Mouse (Mus musculus): Measurements from ENCODE around the gene Wdr62. TPM values are rescaled to one million over a fixed set of nuclear protein-coding genes. Genes with fewer than 3 reads are reported as not detected.
"Not testable (repeated sequence)": the region's sequence is repeated elsewhere in the genome, so short reads cannot be mapped to it uniquely, and the experiment has no call there.

The Wdr62 gene
- total and polyA plus RNA-seq, 2 experiments = 0.55 to 5.9 TPM

DNA sequence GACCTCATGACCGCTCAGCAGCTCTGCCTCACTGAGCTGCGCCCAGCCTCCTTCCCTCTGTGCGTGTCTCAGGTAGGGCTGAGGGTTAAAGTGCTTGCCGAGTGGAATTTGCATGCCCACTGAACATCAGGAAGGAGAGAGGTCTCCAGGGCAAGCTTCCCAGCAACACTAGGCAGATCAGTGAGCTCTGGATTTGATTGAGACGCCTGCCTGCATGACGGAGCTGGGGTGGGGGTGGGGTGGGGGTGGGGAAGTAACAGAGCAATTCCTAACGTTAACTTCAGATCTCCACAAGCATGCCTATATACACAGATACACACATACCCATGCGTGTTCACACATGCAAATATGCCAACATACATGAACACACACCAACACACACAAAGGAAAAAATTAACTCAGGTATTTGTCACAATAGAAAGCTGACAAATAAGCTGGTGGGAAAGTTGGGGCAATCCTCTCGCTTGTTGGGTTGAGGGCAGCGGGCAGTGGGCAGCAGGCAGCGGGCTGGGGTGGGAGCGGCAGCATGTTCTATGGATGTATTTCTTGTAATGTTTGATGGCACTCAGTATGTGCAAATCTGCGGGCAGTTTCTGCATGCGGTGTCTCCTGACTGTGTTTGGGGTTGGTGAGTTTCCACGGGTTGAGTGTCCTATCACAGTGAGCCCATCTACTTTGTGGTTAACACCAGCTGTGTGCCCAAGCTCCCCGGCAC is 60.8 kb downstream of the Wdr62 start:
- DNase-seq (ENCODE audit: extremely low read depth, low read depth, low spot score) = peak; percentile 50

DNA sequence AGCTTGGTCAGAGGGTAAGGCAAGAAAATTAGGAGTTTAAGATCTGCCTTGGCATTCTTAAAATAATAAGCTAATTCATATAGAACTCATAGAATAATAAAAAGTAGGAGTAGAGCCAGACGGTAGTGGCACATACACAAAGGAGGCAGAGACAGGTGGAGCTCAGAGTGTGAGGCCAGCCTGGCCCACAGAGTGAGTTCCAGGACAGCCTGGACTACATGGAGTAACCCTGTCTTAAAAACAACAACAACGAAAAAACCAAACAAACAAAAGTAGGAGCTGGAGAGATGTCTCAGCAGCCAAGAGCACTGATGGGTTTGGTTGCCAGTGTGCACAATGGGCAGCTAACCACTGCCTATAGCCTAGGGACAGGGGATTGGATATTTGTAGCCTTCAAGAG is 62.9 kb downstream of the Wdr62 start:
- H3K36me3 ChIP-seq (ENCODE audit: control insufficient read depth, insufficient read depth, low read length) = no peaks in the 10 kb centered on the region
- H3K4me1 ChIP-seq (ENCODE audit: control insufficient read depth, insufficient read depth, low read length) = peaks cover 3% of the 10 kb centered on the region; the same call in 1 of the 2 replicates
- H3K79me2 ChIP-seq (ENCODE audit: control insufficient read depth, insufficient read depth, low read length) = no peaks in the 10 kb centered on the region
- H3K27me3 ChIP-seq (ENCODE audit: control insufficient read depth, insufficient read depth, low read length) = no peaks in the 10 kb centered on the region
- H3K9ac ChIP-seq (ENCODE audit: low read depth, low read length) = no peak overlapping the region
- WGBS = 75% methylated on average over 2 of the region's 2 CpGs
- no peak for TF ChIP-seq CTCF (IDR thresholded peaks at IDR 0.05; ENCODE audit: low read depth, low read length)
- TF ChIP-seq POLR2A (IDR thresholded peaks at IDR 0.05; ENCODE audit: extremely low read depth, insufficient read depth, low read length) = no peak
- no peak for DNase-seq (ENCODE audit: extremely low read depth, low read depth, low spot score)
- no peak overlapping the region for H3K27ac ChIP-seq (replicated peaks; ENCODE audit: insufficient read depth, low read depth, low read length)
- H3K4me3 ChIP-seq (ENCODE audit: insufficient read depth, low read depth, low read length) = no peak overlapping the region

More for the DNA sequence above, 60.8 kb downstream of the Wdr62 start:
- Histone ChIP-seq H3K9ac (ENCODE audit: low read depth, low read length) (peak overlapping the region; percentile 65), H3K27me3 (ENCODE audit: control insufficient read depth, insufficient read depth, low read length) (no peaks in the 10 kb centered on the region), H3K27ac (replicated peaks; ENCODE audit: insufficient read depth, low read depth, low read length) (no peak overlapping the region), H3K4me1 (ENCODE audit: control insufficient read depth, insufficient read depth, low read length) (peaks cover 3% of the 10 kb centered on the region; the same call in 1 of the 2 replicates), H3K79me2 (ENCODE audit: control insufficient read depth, insufficient read depth, low read length) (no peaks in the 10 kb centered on the region), H3K36me3 (ENCODE audit: control insufficient read depth, insufficient read depth, low read length) (peaks cover 5% of the 10 kb centered on the region; the same call in 1 of the 2 replicates), H3K4me3 (ENCODE audit: insufficient read depth, low read depth, low read length) (peak overlapping the region; percentile 65)
- 7% methylated on average over 16 of the region's 16 CpGs for WGBS
- TF ChIP-seq POLR2A (IDR thresholded peaks at IDR 0.05; ENCODE audit: extremely low read depth, insufficient read depth, low read length) (no peak), CTCF (IDR thresholded peaks at IDR 0.05; ENCODE audit: low read depth, low read length) (no peak)

DNA sequence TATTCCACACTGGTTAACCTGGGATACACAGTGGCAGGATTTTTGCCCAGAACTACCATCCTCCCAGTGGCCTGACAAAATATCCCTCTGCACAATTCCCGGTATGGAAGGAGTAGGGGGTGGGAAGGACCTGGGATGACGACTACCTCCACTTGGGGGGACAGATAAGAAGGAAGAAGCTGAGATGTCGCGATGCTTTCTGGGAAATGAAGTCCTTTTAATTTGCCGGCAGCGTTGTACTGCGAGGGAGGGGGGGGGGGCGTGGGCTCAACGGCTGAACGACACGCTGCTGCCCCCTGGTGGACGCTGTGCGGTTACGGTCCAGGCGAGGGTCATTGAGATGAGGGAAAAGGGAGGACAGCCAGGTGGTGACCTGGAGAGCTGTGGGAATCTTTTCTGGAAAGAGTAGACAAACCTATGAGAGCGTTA is 63.5 kb downstream of the Wdr62 start:
- Histone ChIP-seq H3K4me3 (ENCODE audit: insufficient read depth, low read depth, low read length) (no peak overlapping the region), H3K36me3 (ENCODE audit: control insufficient read depth, insufficient read depth, low read length) (no peaks in the 10 kb centered on the region), H3K27ac (replicated peaks; ENCODE audit: insufficient read depth, low read depth, low read length) (no peak overlapping the region), H3K27me3 (ENCODE audit: control insufficient read depth, insufficient read depth, low read length) (no peaks in the 10 kb centered on the region), H3K4me1 (ENCODE audit: control insufficient read depth, insufficient read depth, low read length) (peaks cover 3% of the 10 kb centered on the region; the same call in 1 of the 2 replicates), H3K9ac (ENCODE audit: low read depth, low read length) (no peak overlapping the region), H3K79me2 (ENCODE audit: control insufficient read depth, insufficient read depth, low read length) (no peaks in the 10 kb centered on the region)
- WGBS = under 1% methylated on average over 15 of the region's 16 CpGs
- TF ChIP-seq CTCF (IDR thresholded peaks at IDR 0.05; ENCODE audit: low read depth, low read length) = peak; percentile 89
- TF ChIP-seq POLR2A (IDR thresholded peaks at IDR 0.05; ENCODE audit: extremely low read depth, insufficient read depth, low read length) = no peak
- DNase-seq (ENCODE audit: extremely low read depth, low read depth, low spot score) = peak; percentile 75

DNA sequence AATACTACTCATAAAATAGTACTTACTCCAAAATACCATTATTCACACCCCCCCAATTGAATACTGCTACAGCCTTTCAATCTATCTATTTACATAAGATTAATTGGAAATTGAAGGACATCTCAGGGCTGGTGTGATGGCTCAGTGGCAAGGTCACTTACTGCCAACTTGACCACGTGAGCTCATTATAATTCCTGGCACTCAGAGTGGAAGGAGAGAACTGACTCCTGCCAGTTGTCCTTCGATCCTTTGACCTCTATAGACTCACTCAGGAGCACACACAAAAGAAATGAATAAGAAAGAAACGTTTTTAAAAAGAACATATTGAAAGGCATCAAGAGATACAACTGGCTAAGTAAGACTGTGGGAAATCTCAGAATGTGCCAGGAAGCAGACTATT is 64.3 kb downstream of the Wdr62 start:
- H3K27ac ChIP-seq (replicated peaks; ENCODE audit: insufficient read depth, low read depth, low read length) = no peak overlapping the region
- H3K36me3 ChIP-seq (ENCODE audit: control insufficient read depth, insufficient read depth, low read length) = no peaks in the 10 kb centered on the region
- peaks cover 3% of the 10 kb centered on the region; the same call in 1 of the 2 replicates for H3K4me1 ChIP-seq (ENCODE audit: control insufficient read depth, insufficient read depth, low read length)
- no peaks in the 10 kb centered on the region for H3K27me3 ChIP-seq (ENCODE audit: control insufficient read depth, insufficient read depth, low read length)
- H3K4me3 ChIP-seq (ENCODE audit: insufficient read depth, low read depth, low read length) = no peak overlapping the region
- H3K9ac ChIP-seq (ENCODE audit: low read depth, low read length) = no peak overlapping the region
- peak; percentile 83 for DNase-seq (ENCODE audit: extremely low read depth, low read depth, low spot score)
- 58% methylated on average over 3 of the region's 3 CpGs for WGBS
- H3K79me2 ChIP-seq (ENCODE audit: control insufficient read depth, insufficient read depth, low read length) = no peaks in the 10 kb centered on the region
- TF ChIP-seq POLR2A (IDR thresholded peaks at IDR 0.05; ENCODE audit: extremely low read depth, insufficient read depth, low read length) (no peak), CTCF (IDR thresholded peaks at IDR 0.05; ENCODE audit: low read depth, low read length) (no peak)

DNA sequence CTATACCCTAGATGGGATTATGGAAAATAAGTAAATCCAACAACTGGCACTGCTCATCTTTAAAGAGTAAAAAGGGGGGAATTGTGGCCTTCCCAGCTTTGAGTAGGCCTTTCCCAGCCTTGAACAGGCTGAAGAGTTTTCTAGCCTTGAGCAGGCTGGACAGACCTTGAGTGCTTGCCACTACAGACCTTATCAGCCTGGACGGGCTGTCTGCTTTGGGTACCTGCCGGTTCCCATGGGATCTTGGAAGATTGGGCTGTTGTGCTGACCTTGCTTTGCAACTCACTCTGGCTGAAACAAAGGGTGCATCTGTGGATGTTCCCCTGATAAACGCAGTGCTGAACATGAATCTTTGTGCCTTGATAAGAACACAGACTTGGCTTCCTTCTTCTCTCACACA is 66.3 kb downstream of the Wdr62 start:
- Histone ChIP-seq H3K4me1 (ENCODE audit: control insufficient read depth, insufficient read depth, low read length) (no peaks in the 10 kb centered on the region), H3K27me3 (ENCODE audit: control insufficient read depth, insufficient read depth, low read length) (no peaks in the 10 kb centered on the region), H3K27ac (replicated peaks; ENCODE audit: insufficient read depth, low read depth, low read length) (no peak overlapping the region), H3K36me3 (ENCODE audit: control insufficient read depth, insufficient read depth, low read length) (no peaks in the 10 kb centered on the region), H3K9ac (ENCODE audit: low read depth, low read length) (no peak overlapping the region), H3K79me2 (ENCODE audit: control insufficient read depth, insufficient read depth, low read length) (no peaks in the 10 kb centered on the region), H3K4me3 (ENCODE audit: insufficient read depth, low read depth, low read length) (no peak overlapping the region)
- 81% methylated on average over 3 of the region's 3 CpGs for WGBS
- no peak for TF ChIP-seq POLR2A (IDR thresholded peaks at IDR 0.05; ENCODE audit: extremely low read depth, insufficient read depth, low read length)
- no peak for TF ChIP-seq CTCF (IDR thresholded peaks at IDR 0.05; ENCODE audit: low read depth, low read length)
- no peak for DNase-seq (ENCODE audit: extremely low read depth, low read depth, low spot score)

DNA sequence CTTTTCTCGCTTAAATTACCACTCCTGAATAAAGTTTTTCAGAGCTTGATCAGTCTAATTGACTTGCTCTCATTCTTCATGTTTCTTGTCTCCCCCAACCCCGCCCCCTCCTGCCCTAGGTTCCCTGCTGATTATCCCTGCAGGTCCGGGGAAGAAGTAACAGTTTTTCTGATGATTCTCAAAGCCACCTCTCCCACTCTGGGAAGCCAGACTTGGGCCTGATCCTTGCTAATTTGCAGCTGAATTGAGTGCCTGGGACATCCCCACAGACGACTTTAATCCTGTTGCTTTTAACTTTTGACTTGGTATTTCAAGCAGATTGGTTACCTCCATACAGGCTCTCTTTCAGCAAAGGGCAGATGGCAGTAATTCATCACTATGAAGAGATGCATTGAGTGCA is 69.2 kb downstream of the Wdr62 start:
- 52% methylated on average over 4 of the region's 4 CpGs for WGBS
- H3K9ac ChIP-seq (ENCODE audit: low read depth, low read length) = no peak overlapping the region
- TF ChIP-seq CTCF (IDR thresholded peaks at IDR 0.05; ENCODE audit: low read depth, low read length) (no peak), POLR2A (IDR thresholded peaks at IDR 0.05; ENCODE audit: extremely low read depth, insufficient read depth, low read length) (no peak)
- H3K27me3 ChIP-seq (ENCODE audit: control insufficient read depth, insufficient read depth, low read length) = no peaks in the 10 kb centered on the region
- no peak overlapping the region for H3K4me3 ChIP-seq (ENCODE audit: insufficient read depth, low read depth, low read length)
- DNase-seq (ENCODE audit: extremely low read depth, low read depth, low spot score) = no peak
- no peak overlapping the region for H3K27ac ChIP-seq (replicated peaks; ENCODE audit: insufficient read depth, low read depth, low read length)
- H3K79me2 ChIP-seq (ENCODE audit: control insufficient read depth, insufficient read depth, low read length) = no peaks in the 10 kb centered on the region
- no peaks in the 10 kb centered on the region for H3K4me1 ChIP-seq (ENCODE audit: control insufficient read depth, insufficient read depth, low read length)
- no peaks in the 10 kb centered on the region for H3K36me3 ChIP-seq (ENCODE audit: control insufficient read depth, insufficient read depth, low read length)

DNA sequence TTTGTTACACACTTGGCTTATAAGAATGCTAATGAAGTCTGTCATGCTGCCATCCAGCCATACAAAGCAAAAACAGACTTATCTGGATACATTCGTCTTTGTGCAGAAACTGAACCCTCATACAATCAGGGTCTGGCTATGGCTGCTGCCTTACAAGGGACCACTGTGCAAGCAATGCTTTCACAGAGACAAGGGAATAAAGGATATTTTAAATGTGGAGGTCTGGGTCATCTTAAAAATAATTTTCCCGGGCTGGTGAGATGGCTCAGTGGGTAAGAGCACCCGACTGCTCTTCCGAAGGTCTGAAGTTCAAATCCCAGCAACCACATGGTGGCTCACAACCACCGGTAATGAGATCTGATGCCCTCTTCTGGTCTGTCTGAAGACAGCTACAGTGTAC is 73.9 kb downstream of the Wdr62 start:
- not testable (repeated sequence) for H3K9ac ChIP-seq (ENCODE audit: low read depth, low read length); H3K27me3 ChIP-seq (ENCODE audit: control insufficient read depth, insufficient read depth, low read length); H3K79me2 ChIP-seq (ENCODE audit: control insufficient read depth, insufficient read depth, low read length); H3K4me1 ChIP-seq (ENCODE audit: control insufficient read depth, insufficient read depth, low read length); H3K4me3 ChIP-seq (ENCODE audit: insufficient read depth, low read depth, low read length); H3K36me3 ChIP-seq (ENCODE audit: control insufficient read depth, insufficient read depth, low read length); H3K27ac ChIP-seq (replicated peaks; ENCODE audit: insufficient read depth, low read depth, low read length); DNase-seq (ENCODE audit: extremely low read depth, low read depth, low spot score)
- 53% methylated on average over 5 of the region's 5 CpGs for WGBS

All from liver, adult 2 months (tissue).